Mouse (Mus musculus): ENCODE data around the gene Rnf220.
A peak's percentile ranks its signal among the peaks of the same experiment; 100 is the strongest.

Rnf220 gene

GRCm38 (mm10) chr4:117527952-117528351 lies 31.1 kb upstream of the Rnf220 start:
- Histone ChIP-seq H3K9me3 (ENCODE audit: low read length) (no peaks in the 10 kb centered on the region), H3K36me3 (ENCODE audit: insufficient read depth, low read length) (no peaks in the 10 kb centered on the region), H3K4me1 (replicated peaks; ENCODE audit: low read depth, low read length) (peaks cover 5% of the 10 kb centered on the region; the same call in 1 of the 2 replicates), H3K4me3 (replicated peaks; ENCODE audit: low read length) (no peak overlapping the region), H3K27me3 (ENCODE audit: insufficient read depth, low read length) (peaks cover 38% of the 10 kb centered on the region)
- peak; percentile 66 for TF ChIP-seq CTCF (conservative IDR thresholded peaks at IDR 0.05; ENCODE audit: low read length)
- no peak for TF ChIP-seq POU5F1 (IDR thresholded peaks at IDR 0.05; ENCODE audit: borderline replicate concordance, low read length)

- H3K4me1 ChIP-seq (replicated peaks; ENCODE audit: low read depth, low read length): peaks cover 5% of the 10 kb centered on the region; the same call in 1 of the 2 replicates
- TF ChIP-seq NANOG (IDR thresholded peaks at IDR 0.05; ENCODE audit: borderline replicate concordance, low read length) (no peak), CTCF (conservative IDR thresholded peaks at IDR 0.05; ENCODE audit: low read length) (no peak), POU5F1 (IDR thresholded peaks at IDR 0.05; ENCODE audit: borderline replicate concordance, low read length) (no peak)
- H3K27me3 ChIP-seq (ENCODE audit: insufficient read depth, low read length): peaks cover 41% of the 10 kb centered on the region
- H3K9me3 ChIP-seq (ENCODE audit: low read length): no peaks in the 10 kb centered on the region
- no peaks in the 10 kb centered on the region for H3K36me3 ChIP-seq (ENCODE audit: insufficient read depth, low read length)
- H3K4me3 ChIP-seq (replicated peaks; ENCODE audit: low read length): no peak overlapping the region
Measured at GRCm38 (mm10) chr4:117527116-117527899, 30.5 kb upstream of the Rnf220 start.

DNA sequence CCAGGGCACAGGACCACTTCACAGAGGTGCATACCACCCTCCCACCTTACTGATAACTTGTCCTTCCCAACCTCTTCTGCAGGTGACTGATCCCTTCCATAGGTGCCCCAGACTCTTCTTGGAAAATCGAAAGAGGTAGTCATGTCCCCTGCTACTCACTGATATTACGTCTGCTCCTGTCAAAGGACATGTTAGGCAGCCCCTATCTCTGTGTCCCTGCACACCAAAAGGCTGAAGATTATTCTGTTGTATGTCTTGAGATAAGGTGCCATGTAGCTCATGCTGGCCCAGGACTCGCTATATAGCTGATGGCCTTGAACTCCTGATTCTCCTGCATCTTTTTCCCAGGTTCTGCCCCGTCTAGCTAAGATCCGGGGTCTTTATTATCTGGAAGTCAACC lies 29.1 kb upstream of the Rnf220 start:
- H3K4me3 ChIP-seq (replicated peaks; ENCODE audit: low read length): no peak overlapping the region
- TF ChIP-seq NANOG (IDR thresholded peaks at IDR 0.05; ENCODE audit: borderline replicate concordance, low read length) (no peak), CTCF (conservative IDR thresholded peaks at IDR 0.05; ENCODE audit: low read length) (no peak), POU5F1 (IDR thresholded peaks at IDR 0.05; ENCODE audit: borderline replicate concordance, low read length) (no peak)
- no peaks in the 10 kb centered on the region for H3K36me3 ChIP-seq (ENCODE audit: insufficient read depth, low read length)
- H3K4me1 ChIP-seq (replicated peaks; ENCODE audit: low read depth, low read length): peaks cover 5% of the 10 kb centered on the region; the same call in 1 of the 2 replicates
- H3K9me3 ChIP-seq (ENCODE audit: low read length): no peaks in the 10 kb centered on the region
- H3K27me3 ChIP-seq (ENCODE audit: insufficient read depth, low read length): peaks cover 39% of the 10 kb centered on the region

DNA sequence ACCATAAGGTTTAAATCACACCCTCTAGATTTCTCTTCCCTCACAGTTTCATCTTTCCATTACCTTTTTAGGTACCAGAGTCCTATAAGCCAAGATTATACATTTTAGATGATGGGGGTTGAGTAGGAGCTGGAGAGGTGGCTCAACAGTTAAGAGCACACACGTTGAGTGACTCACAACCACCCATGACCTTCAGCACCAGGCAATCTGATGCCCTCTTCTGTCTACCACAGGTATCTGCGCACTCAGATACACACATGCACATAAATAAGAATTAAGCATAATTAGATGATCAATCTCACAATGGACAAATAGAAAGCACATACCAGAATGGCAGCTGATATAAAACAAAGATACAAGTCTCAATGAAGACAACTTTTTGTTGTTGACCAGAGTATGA lies 24.5 kb upstream of the Rnf220 start:
- H3K27me3 ChIP-seq (ENCODE audit: insufficient read depth, low read length): peaks cover 26% of the 10 kb centered on the region
- H3K4me3 ChIP-seq (replicated peaks; ENCODE audit: low read length): no peak overlapping the region
- no peak for TF ChIP-seq CTCF (conservative IDR thresholded peaks at IDR 0.05; ENCODE audit: low read length)
- TF ChIP-seq NANOG (IDR thresholded peaks at IDR 0.05; ENCODE audit: borderline replicate concordance, low read length): no peak
- TF ChIP-seq POU5F1 (IDR thresholded peaks at IDR 0.05; ENCODE audit: borderline replicate concordance, low read length): no peak
- no peaks in the 10 kb centered on the region for H3K36me3 ChIP-seq (ENCODE audit: insufficient read depth, low read length)
- H3K4me1 ChIP-seq (replicated peaks; ENCODE audit: low read depth, low read length): no peaks in the 10 kb centered on the region
- no peaks in the 10 kb centered on the region for H3K9me3 ChIP-seq (ENCODE audit: low read length)

GRCm38 (mm10) chr4:117518246-117518645 lies 21.4 kb upstream of the Rnf220 start:
- no peak overlapping the region for H3K4me3 ChIP-seq (replicated peaks; ENCODE audit: low read length)
- no peaks in the 10 kb centered on the region for H3K36me3 ChIP-seq (ENCODE audit: insufficient read depth, low read length)
- no peaks in the 10 kb centered on the region for H3K9me3 ChIP-seq (ENCODE audit: low read length)
- H3K4me1 ChIP-seq (replicated peaks; ENCODE audit: low read depth, low read length): no peaks in the 10 kb centered on the region
- TF ChIP-seq NANOG (IDR thresholded peaks at IDR 0.05; ENCODE audit: borderline replicate concordance, low read length) (no peak), POU5F1 (IDR thresholded peaks at IDR 0.05; ENCODE audit: borderline replicate concordance, low read length) (no peak), CTCF (conservative IDR thresholded peaks at IDR 0.05; ENCODE audit: low read length) (no peak)
- peaks cover 22% of the 10 kb centered on the region; the same call in 1 of the 2 replicates for H3K27me3 ChIP-seq (ENCODE audit: insufficient read depth, low read length)

GRCm38 (mm10) chr4:117499043-117499442 lies 2.2 kb upstream of the Rnf220 start:
- no peak overlapping the region for H3K4me3 ChIP-seq (replicated peaks; ENCODE audit: low read length)
- H3K9me3 ChIP-seq (ENCODE audit: low read length): peaks cover 7% of the 10 kb centered on the region
- peaks cover 40% of the 10 kb centered on the region for H3K27me3 ChIP-seq (ENCODE audit: insufficient read depth, low read length)
- no peaks in the 10 kb centered on the region for H3K36me3 ChIP-seq (ENCODE audit: insufficient read depth, low read length)
- TF ChIP-seq POU5F1 (IDR thresholded peaks at IDR 0.05; ENCODE audit: borderline replicate concordance, low read length): no peak
- TF ChIP-seq NANOG (IDR thresholded peaks at IDR 0.05; ENCODE audit: borderline replicate concordance, low read length): no peak
- TF ChIP-seq CTCF (conservative IDR thresholded peaks at IDR 0.05; ENCODE audit: low read length): no peak
- peaks cover 12% of the 10 kb centered on the region for H3K4me1 ChIP-seq (replicated peaks; ENCODE audit: low read depth, low read length)

- peak overlapping the region; percentile 86 for H3K4me3 ChIP-seq (replicated peaks; ENCODE audit: low read length)
- H3K36me3 ChIP-seq (ENCODE audit: insufficient read depth, low read length): no peaks in the 10 kb centered on the region
- TF ChIP-seq POU5F1 (IDR thresholded peaks at IDR 0.05; ENCODE audit: borderline replicate concordance, low read length): no peak
- H3K4me1 ChIP-seq (replicated peaks; ENCODE audit: low read depth, low read length): peaks cover 31% of the 10 kb centered on the region
- H3K9me3 ChIP-seq (ENCODE audit: low read length): no peaks in the 10 kb centered on the region
- H3K27me3 ChIP-seq (ENCODE audit: insufficient read depth, low read length): peaks cover 60% of the 10 kb centered on the region
Measured at GRCm38 (mm10) chr4:117495869-117496401, 917 bp downstream of the Rnf220 start.

DNA sequence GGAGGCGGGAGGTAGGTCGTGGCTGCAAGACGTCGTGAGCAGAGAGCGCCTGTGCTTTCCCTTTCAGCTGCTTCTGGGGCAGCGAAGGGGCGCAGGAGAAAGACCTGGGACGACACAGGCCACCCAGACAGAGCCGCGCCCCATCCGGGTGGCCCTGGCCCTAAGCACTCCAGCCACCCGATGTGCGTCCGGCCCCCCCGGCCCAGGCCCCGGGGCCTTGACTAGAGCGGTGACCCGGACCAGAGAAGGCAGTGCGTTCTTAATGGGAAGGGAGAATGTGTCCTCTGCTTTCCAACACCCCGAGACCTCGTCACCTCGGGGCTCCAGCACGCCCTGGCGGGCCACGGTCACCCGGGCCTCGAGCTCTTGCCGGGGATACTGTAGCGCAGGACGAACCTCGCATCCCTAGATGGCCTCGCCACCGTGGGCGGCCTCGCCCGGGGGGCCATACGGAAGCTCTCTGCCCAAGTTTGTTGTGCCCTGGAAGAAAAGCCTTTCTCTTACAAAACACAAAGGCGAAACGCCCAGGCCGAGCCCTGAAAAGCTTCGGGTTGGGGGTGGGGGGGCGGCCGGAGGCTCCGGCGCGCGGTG lies 1.8 kb downstream of the Rnf220 start:
- Histone ChIP-seq H3K27me3 (ENCODE audit: insufficient read depth, low read length) (peaks cover 68% of the 10 kb centered on the region), H3K4me3 (replicated peaks; ENCODE audit: low read length) (peak overlapping the region; percentile 86), H3K36me3 (ENCODE audit: insufficient read depth, low read length) (peaks cover 3% of the 10 kb centered on the region), H3K9me3 (ENCODE audit: low read length) (no peaks in the 10 kb centered on the region), H3K4me1 (replicated peaks; ENCODE audit: low read depth, low read length) (peaks cover 31% of the 10 kb centered on the region)
- TF ChIP-seq POU5F1 (IDR thresholded peaks at IDR 0.05; ENCODE audit: borderline replicate concordance, low read length): no peak
- TF ChIP-seq CTCF (conservative IDR thresholded peaks at IDR 0.05; ENCODE audit: low read length): no peak
- no peak for TF ChIP-seq NANOG (IDR thresholded peaks at IDR 0.05; ENCODE audit: borderline replicate concordance, low read length)
